Mouse (Mus musculus) midbrain, embryonic 16.5 days (tissue): Measurements from ENCODE around the gene Pnisr. TPM values are rescaled to one million over a fixed set of nuclear protein-coding genes. Genes with fewer than 3 reads are reported as not detected.

ENCODE experiments used
- ATAC-seq: fragments of 200-750 bp; cut with Nextera tagmentation; 2 replicates; pipeline ENCODE4 v1.8.0; 2017; ENCODE audit warnings: moderate TSS enrichment
- H3K27ac ChIP-seq: fragments of 300-500 bp; sonication (generic); 2 replicates; pipeline ENCODE4 v1.5.1; 2014; ENCODE audit warnings: mild to moderate bottlenecking, low read length, mixed read lengths
- H3K27me3 ChIP-seq: fragments of 300-500 bp; sonication (generic); 2 replicates; pipeline ENCODE4 v1.6.1; 2014; ENCODE audit warnings: low read depth, low read length, mixed read lengths; ENCODE audit not compliant: control insufficient read depth, insufficient read depth
- H3K36me3 ChIP-seq: fragments of 300-500 bp; sonication (generic); 2 replicates; pipeline ENCODE4 v1.6.1; 2014; ENCODE audit warnings: mild to moderate bottlenecking, low read length, moderate library complexity, mixed read lengths; ENCODE audit not compliant: control insufficient read depth, insufficient read depth
- H3K4me1 ChIP-seq: fragments of 300-500 bp; sonication (generic); 2 replicates; pipeline ENCODE4 v1.6.1; 2014; ENCODE audit warnings: mild to moderate bottlenecking, low read length, mixed read lengths; ENCODE audit not compliant: control insufficient read depth, insufficient read depth
- H3K4me2 ChIP-seq: fragments of 300-500 bp; sonication (generic); 2 replicates; pipeline ENCODE4 v1.6.1; 2014; ENCODE audit warnings: mild to moderate bottlenecking, low read length, mixed read lengths
- H3K4me3 ChIP-seq: fragments of 300-500 bp; sonication (generic); 2 replicates; pipeline ENCODE4 v1.5.1; 2014; ENCODE audit warnings: low read depth, mild to moderate bottlenecking, low read length, moderate library complexity, mixed read lengths
- H3K9ac ChIP-seq: fragments of 300-500 bp; sonication (generic); 2 replicates; pipeline ENCODE4 v1.6.1; 2014; ENCODE audit warnings: low read depth, low read length, mixed read lengths
- H3K9me3 ChIP-seq: fragments of 300-500 bp; sonication (generic); replicated peaks from 2 replicates; pipeline ENCODE4 v1.6.1; 2014; ENCODE audit warnings: mild to moderate bottlenecking, low read length, mixed read lengths; ENCODE audit not compliant: control insufficient read depth, poor library complexity, severe bottlenecking
- WGBS: fragments of 180-500 bp; shearing (Covaris S2); extraction: QIAGEN DNeasy Blood & Tissue Kit; methylation state at CpG from one replicate; pipeline ENCODE4 v1.1.7; 2014; 5-methylcytosine and 5-hydroxymethylcytosine counted together
- polyA plus RNA-seq: library from polyadenylated mRNA; unstranded; fragments of >200 nt; fragmentation: Nextera tagmentation; extraction: Ambion mirVana; gene quantifications from 2 replicates; pipeline ENCODE4 v1.2.1, GENCODE M21; 2015

Gene Pnisr
- polyA plus RNA-seq, result 195 and 215 TPM in 2 replicates

DNA sequence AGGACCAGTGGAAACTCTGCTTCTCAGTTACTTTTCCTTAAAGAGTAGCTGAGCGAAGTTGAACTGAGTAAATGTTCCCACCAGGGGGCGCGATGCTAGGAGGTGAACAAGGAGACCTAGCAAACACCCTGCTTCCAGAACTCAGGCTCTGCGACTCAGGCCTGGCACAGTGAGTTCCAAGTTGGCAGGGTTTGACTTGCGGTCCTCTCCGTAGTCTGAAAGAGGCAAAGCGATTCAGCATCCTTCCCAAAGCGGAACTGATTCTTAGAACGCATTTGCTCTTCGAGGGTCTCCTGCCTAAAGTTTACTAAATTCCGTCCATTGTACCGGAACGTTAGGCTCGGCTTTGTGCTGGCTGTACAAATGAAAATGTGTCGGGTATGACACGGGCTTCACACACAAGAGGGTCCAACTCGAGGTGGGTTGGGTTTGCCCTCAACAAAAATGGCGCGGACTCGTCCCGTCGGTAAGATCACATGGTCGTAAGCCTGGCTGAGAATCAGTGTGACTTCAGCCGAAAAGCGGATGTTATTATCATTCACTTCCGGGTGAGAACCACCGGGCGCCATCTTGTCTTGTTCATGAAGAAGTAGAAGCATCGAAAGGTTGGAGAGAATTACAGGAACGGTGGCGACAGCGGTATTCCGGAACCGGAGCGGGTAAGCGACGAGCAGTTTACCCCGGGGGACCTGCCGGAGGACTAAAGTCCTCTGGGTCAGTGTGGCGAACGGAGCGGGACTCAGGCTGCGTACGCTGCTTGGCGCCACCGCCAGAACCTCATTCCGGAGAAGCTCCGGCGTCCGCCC lies at the start of gene Pnisr:
Gene Pnisr, plus strand, starts transcription at position 103 of the 806 bp plus-strand sequence.
- Histone ChIP-seq H3K27ac (peak within 1 kb of the TSS; percentile 99), H3K9ac (peak within 1 kb of the TSS; percentile 95), H3K27me3 (no peaks in the 10 kb centered on the region), H3K4me2 (peak within 1 kb of the TSS; percentile 54), H3K4me3 (peak within 1 kb of the TSS; percentile 93), H3K36me3 (no peaks in the 10 kb centered on the region), H3K4me1 (peaks cover 20% of the 10 kb centered on the region), H3K9me3 (no peaks in the 10 kb centered on the region)
- WGBS, result under 1% methylated on average over 50 of the region's 50 CpGs
- peak; percentile 99 for ATAC-seq

- WGBS, result 89% methylated on average over 1 of the region's 1 CpGs
- H3K27me3 ChIP-seq, result no peaks in the 10 kb centered on the region
- H3K4me3 ChIP-seq, result no peak overlapping the region
- ATAC-seq, result no peak
- H3K4me1 ChIP-seq, result no peaks in the 10 kb centered on the region
- peaks cover 21% of the 10 kb centered on the region for H3K36me3 ChIP-seq
- no peak overlapping the region for H3K4me2 ChIP-seq
- H3K27ac ChIP-seq, result no peak overlapping the region
- no peaks in the 10 kb centered on the region for H3K9me3 ChIP-seq
- H3K9ac ChIP-seq, result no peak overlapping the region
Observed at GRCm38 (mm10) chr4:21801013-21801412, 46.4 kb upstream of the Pnisr start.

DNA sequence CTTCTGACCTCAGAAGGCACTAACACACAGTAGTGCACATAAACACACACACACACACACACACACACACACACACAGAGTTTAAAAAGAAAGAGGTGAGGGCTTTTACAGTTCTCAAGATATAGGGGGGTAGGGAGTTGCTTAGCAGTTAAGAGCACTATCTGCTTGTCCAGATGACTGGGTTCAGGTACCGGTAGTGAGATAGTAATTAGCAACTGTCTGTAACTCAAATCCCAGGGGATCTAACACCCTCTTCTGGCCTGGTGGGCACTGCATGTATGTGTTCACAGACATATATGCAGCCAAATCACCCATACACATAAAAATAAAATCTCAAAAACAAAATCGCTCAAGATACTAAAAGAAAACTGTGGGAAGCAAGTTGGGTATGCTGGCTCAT lies 45.8 kb upstream of the Pnisr start:
- 93% methylated on average over 2 of the region's 2 CpGs for WGBS
- Histone ChIP-seq H3K4me3 (no peak overlapping the region), H3K36me3 (peaks cover 21% of the 10 kb centered on the region)

DNA sequence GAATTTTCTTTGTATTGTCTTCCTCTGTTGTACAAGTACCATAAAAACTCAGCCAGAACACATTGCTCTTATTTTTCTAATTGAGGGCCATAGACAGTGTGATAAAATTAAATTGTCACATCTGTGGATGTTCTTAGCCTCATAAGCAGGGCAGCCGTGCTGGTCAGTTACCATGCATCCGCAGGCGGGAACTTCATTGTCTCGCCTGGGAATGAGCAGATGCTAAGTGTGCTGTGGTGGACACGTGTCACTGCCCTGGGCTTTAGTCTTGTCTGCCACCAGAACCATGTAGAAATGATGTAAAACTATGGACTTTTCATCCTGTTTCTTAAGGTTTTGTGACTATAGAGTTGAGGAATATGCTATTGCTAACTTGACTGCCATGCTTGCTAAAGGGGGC lies 40.2 kb upstream of the Pnisr start:
- Histone ChIP-seq H3K9ac (no peak overlapping the region), H3K4me2 (no peak overlapping the region), H3K4me1 (no peaks in the 10 kb centered on the region), H3K36me3 (0 out of 2 replicates have a peak, but pooled peaks cover 13% of the 10 kb centered on the region), H3K4me3 (no peak overlapping the region), H3K27ac (no peak overlapping the region), H3K9me3 (no peaks in the 10 kb centered on the region), H3K27me3 (no peaks in the 10 kb centered on the region)
- 54% methylated on average over 5 of the region's 5 CpGs for WGBS
- no peak for ATAC-seq

More for the DNA sequence above, 45.8 kb upstream of the Pnisr start:
- H3K9me3 ChIP-seq, result no peaks in the 10 kb centered on the region
- no peak for ATAC-seq
- H3K27ac ChIP-seq, result no peak overlapping the region
- no peaks in the 10 kb centered on the region for H3K4me1 ChIP-seq
- H3K9ac ChIP-seq, result no peak overlapping the region
- H3K4me2 ChIP-seq, result no peak overlapping the region
- H3K27me3 ChIP-seq, result no peaks in the 10 kb centered on the region

DNA sequence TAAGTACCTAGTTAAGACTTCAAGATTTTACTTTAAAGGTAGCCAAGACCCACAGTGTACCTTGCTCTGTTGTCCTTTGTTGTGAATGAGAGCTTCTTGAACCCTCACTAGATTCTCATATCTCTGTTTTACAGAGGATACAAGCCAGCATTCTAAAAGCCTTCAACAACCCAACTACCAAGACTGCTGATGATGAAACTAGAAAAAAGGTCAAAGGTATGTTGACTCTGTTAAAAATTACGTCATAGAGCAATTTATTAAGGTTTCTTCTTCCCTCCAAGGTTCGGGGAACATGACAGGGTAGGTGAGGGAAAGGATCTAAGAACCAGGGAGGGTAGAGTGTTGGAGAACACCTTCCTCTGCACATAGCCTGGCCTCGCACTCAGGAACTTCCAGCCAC lies 36.8 kb upstream of the Pnisr start:
- 94% methylated on average over 3 of the region's 3 CpGs for WGBS
- Histone ChIP-seq H3K4me3 (no peak overlapping the region), H3K4me2 (no peak overlapping the region), H3K9me3 (no peaks in the 10 kb centered on the region), H3K4me1 (no peaks in the 10 kb centered on the region), H3K27ac (no peak overlapping the region), H3K9ac (no peak overlapping the region), H3K27me3 (no peaks in the 10 kb centered on the region), H3K36me3 (peaks cover 5% of the 10 kb centered on the region; the same call in 1 of the 2 replicates)
- ATAC-seq, result no peak

DNA sequence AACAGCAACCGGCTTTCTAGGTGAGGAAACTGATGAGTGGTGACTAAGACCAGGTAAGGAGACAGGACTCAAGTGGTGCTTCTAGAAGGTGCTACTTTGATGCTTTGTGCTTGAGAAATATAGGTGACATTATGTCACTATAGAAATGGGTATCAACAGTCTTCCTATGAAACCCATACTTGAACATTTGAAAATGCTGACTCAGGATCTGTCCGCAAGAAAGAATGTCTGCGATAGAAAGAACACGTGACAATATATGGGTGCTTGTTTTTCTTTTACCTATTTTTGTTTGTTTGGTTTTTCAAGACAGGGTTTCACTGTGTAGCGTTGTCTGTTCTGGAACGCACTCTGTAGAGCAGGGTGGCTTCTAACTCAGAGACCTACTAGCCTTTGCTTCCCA lies 34.7 kb upstream of the Pnisr start:
- H3K36me3 ChIP-seq, result peaks cover 10% of the 10 kb centered on the region; the same call in 1 of the 2 replicates
- H3K27ac ChIP-seq, result no peak overlapping the region
- H3K4me1 ChIP-seq, result no peaks in the 10 kb centered on the region
- no peaks in the 10 kb centered on the region for H3K27me3 ChIP-seq
- ATAC-seq, result no peak
- no peak overlapping the region for H3K4me2 ChIP-seq
- H3K4me3 ChIP-seq, result no peak overlapping the region
- no peaks in the 10 kb centered on the region for H3K9me3 ChIP-seq
- WGBS, result 93% methylated on average over 6 of the region's 6 CpGs
- no peak overlapping the region for H3K9ac ChIP-seq

- Histone ChIP-seq H3K9me3 (no peaks in the 10 kb centered on the region), H3K9ac (no peak overlapping the region), H3K36me3 (peaks cover 10% of the 10 kb centered on the region; the same call in 1 of the 2 replicates), H3K4me3 (no peak overlapping the region), H3K4me1 (no peaks in the 10 kb centered on the region), H3K27me3 (no peaks in the 10 kb centered on the region), H3K4me2 (no peak overlapping the region), H3K27ac (no peak overlapping the region)
- 42% methylated on average over 2 of the region's 2 CpGs for WGBS
- ATAC-seq, result peak; percentile 90
Observed at GRCm38 (mm10) chr4:21814029-21814428, 33.4 kb upstream of the Pnisr start.

DNA sequence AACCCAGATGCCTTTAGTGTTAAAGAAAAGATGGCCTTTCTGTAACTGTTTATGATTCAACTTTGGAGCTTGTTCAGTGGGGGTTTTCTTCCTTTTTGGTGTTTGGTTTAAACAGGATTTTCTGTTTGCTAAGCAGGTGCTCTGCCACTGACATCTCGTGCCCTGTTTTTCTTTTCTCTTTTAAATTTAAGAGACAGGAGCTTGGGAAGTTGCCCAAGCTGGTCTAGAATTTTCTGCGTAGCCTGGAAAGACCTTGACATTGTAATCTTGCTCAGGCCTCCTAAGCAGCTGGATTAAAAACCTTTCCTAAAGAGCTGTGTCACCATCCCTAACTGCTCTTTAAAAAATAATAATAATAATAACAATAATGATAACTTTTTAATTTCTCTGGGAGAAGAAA lies 20.8 kb upstream of the Pnisr start:
- 75% methylated on average over 2 of the region's 2 CpGs for WGBS
- Histone ChIP-seq H3K9me3 (no peaks in the 10 kb centered on the region), H3K27me3 (no peaks in the 10 kb centered on the region), H3K4me3 (no peak overlapping the region), H3K4me2 (no peak overlapping the region), H3K27ac (no peak overlapping the region), H3K36me3 (peaks cover 11% of the 10 kb centered on the region), H3K4me1 (no peaks in the 10 kb centered on the region), H3K9ac (no peak overlapping the region)
- ATAC-seq, result no peak

DNA sequence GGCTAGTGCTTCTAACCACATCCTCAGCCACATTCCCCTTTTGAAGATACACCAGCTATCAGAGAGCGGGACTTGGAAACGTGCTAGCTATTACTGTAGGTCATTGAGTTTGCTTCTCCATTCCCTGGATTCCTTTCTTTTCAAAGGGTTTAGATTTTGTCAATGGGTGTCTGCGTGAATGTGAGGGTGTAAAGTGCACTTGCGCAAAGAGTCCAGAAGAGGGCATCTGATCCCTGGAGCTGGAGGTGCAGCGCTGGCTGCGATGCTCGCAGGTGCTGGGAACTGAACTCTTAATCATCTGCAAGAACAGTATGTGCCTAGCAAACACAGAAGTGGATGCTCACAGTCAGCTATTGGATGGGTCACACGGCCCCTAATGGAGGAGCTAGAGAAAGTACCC lies 14.5 kb upstream of the Pnisr start:
- no peaks in the 10 kb centered on the region for H3K9me3 ChIP-seq
- no peak for ATAC-seq
- H3K36me3 ChIP-seq, result peaks cover 5% of the 10 kb centered on the region; the same call in 1 of the 2 replicates
- H3K27me3 ChIP-seq, result no peaks in the 10 kb centered on the region
- H3K9ac ChIP-seq, result no peak overlapping the region
- no peak overlapping the region for H3K4me2 ChIP-seq
- 95% methylated on average over 8 of the region's 8 CpGs for WGBS
- no peak overlapping the region for H3K27ac ChIP-seq
- H3K4me3 ChIP-seq, result no peak overlapping the region
- no peaks in the 10 kb centered on the region for H3K4me1 ChIP-seq
